Mouse (Mus musculus): ENCODE data around the gene Ralbp1.

DNA sequence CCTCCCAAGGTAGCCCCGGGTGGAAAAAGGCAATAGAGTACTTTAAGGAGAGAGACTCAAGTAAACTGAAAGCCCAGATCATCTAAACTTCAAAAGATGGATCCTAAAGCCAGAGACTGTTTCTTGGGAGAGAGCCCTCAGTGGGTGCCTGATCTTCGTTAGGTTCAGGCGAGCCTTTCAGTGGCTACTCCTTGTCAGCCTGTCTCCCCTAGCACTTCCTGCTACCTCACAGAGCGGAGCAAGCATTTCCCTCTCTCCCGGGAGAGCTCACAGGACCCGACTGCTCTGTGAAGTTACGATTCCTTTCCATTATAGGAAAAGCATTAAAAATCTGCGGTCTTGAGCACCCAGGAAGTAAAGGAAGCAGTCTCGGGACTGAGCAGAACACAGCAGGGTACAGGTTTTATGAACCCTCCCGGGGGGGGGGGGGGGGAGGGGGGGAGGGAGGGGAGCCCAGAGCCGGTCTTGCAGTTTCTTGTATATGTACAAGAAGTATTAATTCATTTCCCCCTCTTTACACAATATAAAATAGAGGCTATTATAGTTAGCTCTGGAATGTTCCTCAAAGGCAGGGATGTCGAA, 20.8 kb upstream of the Ralbp1 start:
- TF ChIP-seq POLR2A (IDR thresholded peaks at IDR 0.05; ENCODE audit: control insufficient read depth, low read depth, low read length) (no peak), CTCF (IDR thresholded peaks at IDR 0.05; ENCODE audit: control insufficient read depth, insufficient read depth, insufficient replicate concordance, low read depth, low read length) (no peak)
